Mouse (Mus musculus) heart, embryonic 11.5 days (tissue): ENCODE results near the gene Omt2a. TPM values are rescaled to one million over a fixed set of nuclear protein-coding genes. Genes with fewer than 3 reads are reported as not detected.
"Not testable (repeated sequence)": the region's sequence is repeated elsewhere in the genome, so short reads cannot be mapped to it uniquely, and the experiment has no call there.

Source experiments
- ATAC-seq: fragments of 200-750 bp; cut with Nextera tagmentation; replicated peaks from 2 replicates; pipeline ENCODE4 v1.8.0; 2017; ENCODE audit warnings: moderate library complexity; ENCODE audit not compliant: insufficient number of reproducible peaks, low FRiP score, low TSS enrichment
- H3K27ac ChIP-seq: fragments of 300-500 bp; sonication (generic); 2 replicates; pipeline ENCODE4 v1.5.1; 2014; ENCODE audit warnings: mild to moderate bottlenecking, low read depth, low read length
- H3K27me3 ChIP-seq: fragments of 300-500 bp; sonication (generic); 2 replicates; pipeline ENCODE4 v1.6.1; 2014; ENCODE audit warnings: mild to moderate bottlenecking, low read length, mixed read lengths; ENCODE audit not compliant: control insufficient read depth, insufficient read depth
- H3K36me3 ChIP-seq: fragments of 300-500 bp; sonication (generic); 2 replicates; pipeline ENCODE4 v1.6.1; 2014; ENCODE audit warnings: mild to moderate bottlenecking, low read length, moderate library complexity, mixed read lengths; ENCODE audit not compliant: control insufficient read depth, insufficient read depth
- H3K4me1 ChIP-seq: fragments of 300-500 bp; sonication (generic); 2 replicates; pipeline ENCODE4 v1.6.1; 2014; ENCODE audit warnings: low read length; ENCODE audit not compliant: control insufficient read depth, insufficient read depth
- H3K4me2 ChIP-seq: fragments of 300-500 bp; sonication (generic); 2 replicates; pipeline ENCODE4 v1.6.1; 2014; ENCODE audit warnings: mild to moderate bottlenecking, moderate library complexity
- H3K4me3 ChIP-seq: fragments of 300-500 bp; sonication (generic); 2 replicates; pipeline ENCODE4 v1.5.1; 2014; ENCODE audit warnings: low read depth, low read length
- H3K9ac ChIP-seq: fragments of 300-500 bp; sonication (generic); 2 replicates; pipeline ENCODE4 v1.6.1; 2014; ENCODE audit warnings: mild to moderate bottlenecking, low read depth, low read length, moderate library complexity
- H3K9me3 ChIP-seq: fragments of 300-500 bp; sonication (generic); replicated peaks from 2 replicates; pipeline ENCODE4 v1.6.1; 2016; ENCODE audit warnings: low read length; ENCODE audit not compliant: control insufficient read depth
- WGBS: fragments of 180-500 bp; shearing (Covaris S2); extraction: QIAGEN DNeasy Blood & Tissue Kit; methylation state at CpG from one replicate; pipeline ENCODE4 v1.1.7; 2014; ENCODE audit not compliant: insufficient replicate concordance; 5-methylcytosine and 5-hydroxymethylcytosine counted together
- polyA plus RNA-seq: library from polyadenylated mRNA; unstranded; fragments of >200 nt; fragmentation: Nextera tagmentation; extraction: Ambion mirVana; gene quantifications from 2 replicates; pipeline ENCODE4 v1.2.1, GENCODE M21; 2014

The Omt2a gene
- polyA plus RNA-seq, 1 experiment from 2014 or later, result not detected

GRCm38 (mm10) chr9:78350007-78350406 is 35.4 kb upstream of the Omt2a start:
- H3K9me3 ChIP-seq, H3K27me3 ChIP-seq, H3K9ac ChIP-seq, H3K36me3 ChIP-seq, H3K27ac ChIP-seq, H3K4me1 ChIP-seq, ATAC-seq, H3K4me3 ChIP-seq, H3K4me2 ChIP-seq: not testable (repeated sequence)

GRCm38 (mm10) chr9:78349141-78349540 is 34.5 kb upstream of the Omt2a start:
- not testable (repeated sequence) for H3K4me3 ChIP-seq, H3K9me3 ChIP-seq, H3K4me1 ChIP-seq, H3K27me3 ChIP-seq, H3K36me3 ChIP-seq, H3K27ac ChIP-seq, H3K4me2 ChIP-seq, ATAC-seq, H3K9ac ChIP-seq
- 86% methylated on average over 3 of the region's 3 CpGs for WGBS

GRCm38 (mm10) chr9:78348206-78349004 is 33.8 kb upstream of the Omt2a start:
- not testable (repeated sequence) for H3K4me1 ChIP-seq, H3K36me3 ChIP-seq, H3K27ac ChIP-seq, H3K4me3 ChIP-seq, H3K4me2 ChIP-seq, ATAC-seq, H3K27me3 ChIP-seq, H3K9ac ChIP-seq, H3K9me3 ChIP-seq
- 55% methylated on average over 6 of the region's 6 CpGs for WGBS

- Histone ChIP-seq H3K27ac (no peak overlapping the region), H3K9me3 (no peaks in the 10 kb centered on the region), H3K9ac (no peak overlapping the region), H3K4me3 (no peak overlapping the region), H3K36me3 (no peaks in the 10 kb centered on the region), H3K27me3 (no peaks in the 10 kb centered on the region), H3K4me1 (no peaks in the 10 kb centered on the region), H3K4me2 (no peak overlapping the region)
- ATAC-seq, result no peak
- 60% methylated on average over 3 of the region's 3 CpGs for WGBS
These were observed 32.4 kb upstream of the Omt2a start for GRCm38 (mm10) chr9:78347004-78347403.

DNA sequence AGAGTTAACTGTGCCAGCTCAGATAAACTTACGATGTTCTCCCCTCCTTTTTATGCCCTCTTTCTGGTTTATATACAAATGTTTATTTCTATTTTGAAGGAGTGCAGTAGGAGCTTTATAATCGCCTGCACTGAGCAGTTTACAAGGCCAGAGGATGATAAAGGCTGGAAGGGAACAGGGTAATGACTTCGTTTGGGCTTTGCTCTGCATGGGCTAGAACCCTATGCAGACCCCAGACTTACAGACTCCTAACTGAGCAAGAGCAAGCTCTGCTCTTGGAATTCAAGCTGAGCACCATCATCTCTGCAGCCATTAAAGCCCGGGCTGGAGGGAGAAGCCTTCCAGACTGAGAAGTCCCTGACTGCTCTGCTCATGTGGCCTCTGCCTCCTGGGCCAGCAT is 30.6 kb upstream of the Omt2a start:
- WGBS, result 43% methylated on average over 3 of the region's 4 CpGs

GRCm38 (mm10) chr9:78343055-78343454 is 28.5 kb upstream of the Omt2a start:
- ATAC-seq, H3K4me3 ChIP-seq, H3K9me3 ChIP-seq, H3K4me1 ChIP-seq, H3K27me3 ChIP-seq, H3K36me3 ChIP-seq, H3K27ac ChIP-seq, H3K9ac ChIP-seq, H3K4me2 ChIP-seq: not testable (repeated sequence)
- 79% methylated on average over 9 of the region's 9 CpGs for WGBS

More for the DNA sequence above, 30.6 kb upstream of the Omt2a start:
- H3K9ac ChIP-seq, H3K4me2 ChIP-seq, H3K36me3 ChIP-seq, H3K4me1 ChIP-seq, H3K4me3 ChIP-seq, H3K27me3 ChIP-seq, H3K27ac ChIP-seq, ATAC-seq, H3K9me3 ChIP-seq: not testable (repeated sequence)

GRCm38 (mm10) chr9:78342494-78342893 is 27.9 kb upstream of the Omt2a start:
- H3K27ac ChIP-seq, result not testable (repeated sequence)

GRCm38 (mm10) chr9:78340324-78340723 is 25.7 kb upstream of the Omt2a start:
- H3K9ac ChIP-seq, result not testable (repeated sequence)

More at GRCm38 (mm10) chr9:78342494-78342893, 27.9 kb upstream of the Omt2a start:
- not testable (repeated sequence) for H3K27me3 ChIP-seq, ATAC-seq, H3K36me3 ChIP-seq, H3K4me2 ChIP-seq, H3K9ac ChIP-seq, H3K9me3 ChIP-seq, H3K4me1 ChIP-seq, H3K4me3 ChIP-seq
- WGBS, result 87% methylated on average over 4 of the region's 4 CpGs

GRCm38 (mm10) chr9:78337050-78337449 is 22.5 kb upstream of the Omt2a start:
- H3K4me2 ChIP-seq, H3K9ac ChIP-seq, H3K4me3 ChIP-seq, H3K9me3 ChIP-seq, H3K27ac ChIP-seq, H3K4me1 ChIP-seq, H3K27me3 ChIP-seq, ATAC-seq, H3K36me3 ChIP-seq: not testable (repeated sequence)

More at GRCm38 (mm10) chr9:78340324-78340723, 25.7 kb upstream of the Omt2a start:
- H3K9me3 ChIP-seq, H3K27me3 ChIP-seq, H3K4me3 ChIP-seq, H3K27ac ChIP-seq, H3K4me1 ChIP-seq, ATAC-seq, H3K4me2 ChIP-seq, H3K36me3 ChIP-seq: not testable (repeated sequence)
- 14% methylated on average over 8 of the region's 8 CpGs for WGBS
